Mouse (Mus musculus): ENCODE results near the gene Kctd21. TPM values are rescaled to one million over a fixed set of nuclear protein-coding genes. Genes with fewer than 3 reads are reported as not detected.

The Kctd21 gene
- polyA plus RNA-seq, 1 experiment from 2014 or later, result 4.3 TPM

DNA sequence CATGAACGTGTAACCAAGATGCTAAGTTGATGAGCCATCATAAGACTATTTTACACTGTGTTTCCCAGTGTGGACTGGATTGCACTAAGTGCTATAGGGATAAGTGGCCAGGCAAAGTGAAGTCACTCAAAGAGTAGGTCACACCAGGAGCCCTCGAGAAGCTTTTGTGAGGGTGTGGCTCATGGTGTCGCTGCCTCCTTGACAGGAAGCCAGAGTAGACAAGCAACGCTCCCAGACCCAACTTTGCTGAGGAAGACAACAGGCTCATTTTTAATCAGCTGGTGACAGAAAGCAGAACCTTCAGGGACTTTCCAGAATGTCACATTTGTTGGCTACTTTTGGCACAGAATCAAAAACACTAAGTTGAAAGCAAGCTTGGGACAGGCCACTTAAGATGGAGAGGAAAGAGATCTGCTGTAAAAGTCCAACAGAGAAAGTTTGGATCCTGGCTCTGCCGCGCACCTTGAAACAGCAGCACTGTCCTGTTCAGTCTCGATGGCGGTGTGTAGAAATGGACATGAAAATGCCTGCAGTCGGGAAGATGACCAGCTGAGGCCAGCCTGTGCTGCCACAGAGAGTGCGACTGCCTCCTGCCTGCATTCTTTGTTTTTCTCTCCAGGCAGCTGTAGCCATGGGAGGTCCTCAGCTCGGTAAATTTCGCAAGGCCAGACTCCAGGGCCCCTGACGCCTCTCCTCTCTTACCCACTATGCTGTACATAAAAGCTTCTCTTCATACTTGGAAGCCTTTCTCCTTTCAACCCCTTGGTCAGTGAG lies 23.1 kb downstream of the Kctd21 start:
- WGBS, result 46% methylated on average over 13 of the region's 13 CpGs
- Histone ChIP-seq H3K4me1 (peaks cover 8% of the 10 kb centered on the region; the same call in 1 of the 2 replicates), H3K9me3 (no peaks in the 10 kb centered on the region), H3K27ac (no peak overlapping the region), H3K4me3 (replicated peaks) (no peak overlapping the region), H3K4me2 (no peak overlapping the region), H3K9ac (no peak overlapping the region), H3K27me3 (no peaks in the 10 kb centered on the region), H3K36me3 (replicated peaks) (no peaks in the 10 kb centered on the region)
- no peak for ATAC-seq (ENCODE audit: low FRiP score)

DNA sequence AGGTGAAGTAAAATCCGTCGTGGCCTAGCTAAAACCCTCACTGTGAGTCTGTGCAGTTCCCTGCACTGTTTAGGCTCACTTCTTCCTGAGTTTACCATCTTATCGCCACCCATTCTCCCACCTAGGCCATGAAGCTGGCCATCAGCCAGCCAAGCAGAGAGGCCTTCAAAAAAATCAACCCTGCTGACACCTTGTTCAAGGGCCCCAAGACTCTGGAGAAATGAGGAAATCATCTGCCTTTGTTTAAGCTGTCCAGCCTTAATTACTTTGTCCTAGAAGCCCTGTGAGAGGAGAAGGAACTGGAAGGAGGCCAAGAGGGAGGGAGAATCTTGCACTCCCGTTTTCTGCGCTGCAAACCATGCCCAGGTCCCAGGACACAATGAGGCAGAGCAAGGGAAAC lies 24.1 kb downstream of the Kctd21 start:
- 77% methylated on average over 5 of the region's 5 CpGs for WGBS
- Histone ChIP-seq H3K9me3 (no peaks in the 10 kb centered on the region), H3K4me3 (replicated peaks) (no peak overlapping the region), H3K4me1 (peaks cover 4% of the 10 kb centered on the region; the same call in 1 of the 2 replicates), H3K9ac (no peak overlapping the region), H3K27ac (no peak overlapping the region), H3K27me3 (no peaks in the 10 kb centered on the region), H3K4me2 (no peak overlapping the region), H3K36me3 (replicated peaks) (no peaks in the 10 kb centered on the region)
- no peak for ATAC-seq (ENCODE audit: low FRiP score)

DNA sequence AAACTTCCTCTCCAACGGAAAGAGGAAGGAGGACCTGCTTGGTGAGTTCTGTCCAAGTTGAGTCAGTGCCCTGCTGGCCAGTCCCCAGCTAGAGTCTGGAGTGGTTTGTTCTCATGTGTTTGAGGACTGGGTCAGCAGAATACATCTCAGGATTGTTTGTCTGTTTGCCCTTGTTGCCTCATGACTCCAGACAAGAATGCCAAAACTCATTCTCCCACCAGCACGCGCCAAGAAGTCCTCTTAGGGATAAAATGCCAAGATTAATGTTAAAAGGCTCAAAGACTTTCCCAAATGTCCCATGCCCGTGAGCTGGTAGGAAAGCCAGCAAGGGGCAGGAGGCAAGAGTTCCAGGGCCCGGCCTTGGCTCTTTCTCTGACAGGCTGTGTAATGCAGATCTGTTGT lies 24.7 kb downstream of the Kctd21 start:
- 87% methylated on average over 5 of the region's 5 CpGs for WGBS
- no peaks in the 10 kb centered on the region for H3K9me3 ChIP-seq
- H3K27ac ChIP-seq, result no peak overlapping the region
- H3K36me3 ChIP-seq (replicated peaks), result no peaks in the 10 kb centered on the region
- H3K4me3 ChIP-seq (replicated peaks), result no peak overlapping the region
- no peak overlapping the region for H3K4me2 ChIP-seq
- no peak for ATAC-seq (ENCODE audit: low FRiP score)
- peaks cover 4% of the 10 kb centered on the region; the same call in 1 of the 2 replicates for H3K4me1 ChIP-seq
- H3K9ac ChIP-seq, result no peak overlapping the region
- no peaks in the 10 kb centered on the region for H3K27me3 ChIP-seq

DNA sequence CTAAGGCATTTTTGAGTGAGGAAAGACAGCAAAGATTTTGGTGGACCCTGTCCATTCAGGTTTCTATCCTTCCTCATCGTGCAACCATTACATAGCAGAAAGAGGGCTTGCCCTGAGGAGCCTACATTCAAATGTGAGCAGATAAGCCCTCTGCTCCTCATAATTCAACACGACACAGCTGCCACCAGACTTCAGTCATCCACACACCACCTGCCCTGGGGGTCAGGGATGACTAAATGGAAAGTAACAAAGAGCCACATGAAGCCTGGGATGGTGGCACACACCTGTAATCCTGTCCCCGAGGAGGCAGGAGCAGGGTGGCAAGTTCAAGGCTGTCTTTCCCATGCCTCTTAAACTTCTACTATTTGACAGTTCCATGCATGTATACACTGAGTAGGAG lies 25.7 kb downstream of the Kctd21 start:
- WGBS, result 80% methylated on average over 3 of the region's 3 CpGs
- Histone ChIP-seq H3K36me3 (replicated peaks) (no peaks in the 10 kb centered on the region), H3K9ac (no peak overlapping the region), H3K27ac (no peak overlapping the region), H3K4me1 (peaks cover 4% of the 10 kb centered on the region; the same call in 1 of the 2 replicates), H3K4me3 (replicated peaks) (no peak overlapping the region), H3K4me2 (no peak overlapping the region), H3K27me3 (no peaks in the 10 kb centered on the region), H3K9me3 (no peaks in the 10 kb centered on the region)
- no peak for ATAC-seq (ENCODE audit: low FRiP score)

DNA sequence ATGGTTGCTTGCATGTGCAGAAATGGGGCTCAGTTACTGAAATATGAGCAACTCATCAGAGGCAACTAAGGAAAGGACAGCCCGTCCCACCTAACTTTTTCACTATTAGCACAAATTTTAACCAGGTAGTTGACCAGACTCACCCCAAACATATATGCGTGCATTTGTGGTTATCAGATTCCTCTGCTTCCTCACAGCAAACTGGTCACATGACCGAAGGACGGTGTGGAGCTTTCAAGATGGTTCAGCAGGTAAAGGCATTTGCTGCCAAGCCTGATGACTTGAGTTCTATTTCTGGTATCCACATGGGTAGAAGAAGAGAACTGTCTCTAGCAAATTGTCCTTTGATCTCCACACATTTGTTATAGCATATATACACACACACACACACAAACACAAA lies 26.2 kb downstream of the Kctd21 start:
- Histone ChIP-seq H3K4me2 (no peak overlapping the region), H3K27me3 (no peaks in the 10 kb centered on the region), H3K36me3 (replicated peaks) (no peaks in the 10 kb centered on the region), H3K27ac (no peak overlapping the region), H3K9me3 (no peaks in the 10 kb centered on the region), H3K4me3 (replicated peaks) (no peak overlapping the region), H3K9ac (no peak overlapping the region), H3K4me1 (peaks cover 4% of the 10 kb centered on the region; the same call in 1 of the 2 replicates)
- WGBS, result 90% methylated on average over 4 of the region's 4 CpGs
- no peak for ATAC-seq (ENCODE audit: low FRiP score)

DNA sequence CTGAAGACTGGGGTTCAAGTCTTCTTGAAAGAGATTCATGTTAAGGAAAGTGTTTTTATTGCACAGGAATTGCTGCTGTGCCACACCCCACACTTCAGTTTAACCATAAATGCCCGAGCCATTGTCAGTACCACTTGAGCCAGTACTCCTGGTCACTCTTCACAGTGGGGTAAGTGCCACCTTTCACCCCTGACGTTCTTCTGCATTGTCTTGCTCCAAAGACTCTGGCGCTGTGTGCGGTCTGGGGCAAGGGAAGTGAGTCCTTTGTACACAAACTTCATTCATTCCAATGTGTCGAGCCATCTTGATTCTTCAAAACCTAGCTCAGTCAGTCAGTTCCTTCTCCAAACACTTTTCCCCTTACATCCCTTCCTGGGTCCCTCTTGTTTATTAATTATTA lies 28.0 kb downstream of the Kctd21 start:
- Histone ChIP-seq H3K36me3 (replicated peaks) (no peaks in the 10 kb centered on the region), H3K27me3 (no peaks in the 10 kb centered on the region), H3K9ac (no peak overlapping the region), H3K9me3 (no peaks in the 10 kb centered on the region), H3K4me2 (no peak overlapping the region), H3K4me3 (replicated peaks) (no peak overlapping the region), H3K27ac (no peak overlapping the region), H3K4me1 (peaks cover 4% of the 10 kb centered on the region; the same call in 1 of the 2 replicates)
- WGBS, result 67% methylated on average over 5 of the region's 5 CpGs
- no peak for ATAC-seq (ENCODE audit: low FRiP score)

DNA sequence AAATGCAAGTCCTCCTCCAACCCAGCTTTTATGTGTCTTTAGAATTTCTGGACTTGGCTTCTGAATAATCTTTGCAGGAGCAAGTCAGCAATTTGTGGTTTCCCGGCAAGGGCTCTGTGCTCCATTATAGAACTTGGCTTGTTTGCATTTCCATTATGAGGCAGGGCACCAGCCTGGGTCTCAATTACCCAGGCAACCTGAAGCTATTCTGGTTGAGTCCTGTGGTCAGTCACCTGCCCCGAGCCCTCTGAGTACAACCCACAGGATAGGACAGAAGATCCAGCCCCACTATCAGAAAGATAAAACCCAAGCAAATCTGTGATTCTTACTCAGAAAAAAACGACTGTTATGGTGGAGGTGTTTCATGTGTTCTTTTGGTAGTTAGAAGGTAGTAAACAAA lies 28.8 kb downstream of the Kctd21 start:
- Histone ChIP-seq H3K4me1 (no peaks in the 10 kb centered on the region), H3K27me3 (no peaks in the 10 kb centered on the region), H3K27ac (no peak overlapping the region), H3K4me2 (no peak overlapping the region), H3K4me3 (replicated peaks) (no peak overlapping the region), H3K36me3 (replicated peaks) (no peaks in the 10 kb centered on the region), H3K9ac (no peak overlapping the region), H3K9me3 (no peaks in the 10 kb centered on the region)
- 53% methylated on average over 3 of the region's 3 CpGs for whole genome bisulfite sequencing
- no peak for ATAC-seq (ENCODE audit: low FRiP score)

DNA sequence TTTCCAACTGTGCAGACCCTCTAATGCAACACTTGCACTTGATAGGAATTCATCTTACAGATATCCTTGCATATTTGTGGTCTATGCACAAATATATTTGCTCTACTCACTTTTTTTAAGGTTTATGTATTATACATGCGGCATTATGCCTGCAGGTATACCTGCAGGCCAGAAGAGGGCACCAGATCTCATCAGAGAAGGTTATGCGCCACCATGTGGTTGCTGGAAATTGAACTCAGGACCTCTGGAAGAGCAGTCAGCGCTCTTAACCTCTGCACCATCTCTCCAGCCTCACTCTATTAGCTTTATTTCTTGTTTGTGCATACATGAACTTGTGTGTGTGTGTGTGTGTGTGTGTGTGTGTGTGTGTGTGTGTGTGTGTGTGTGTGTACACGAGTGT lies 29.3 kb downstream of the Kctd21 start:
- Histone ChIP-seq H3K4me3 (replicated peaks) (no peak overlapping the region), H3K36me3 (replicated peaks) (no peaks in the 10 kb centered on the region), H3K4me2 (no peak overlapping the region), H3K4me1 (no peaks in the 10 kb centered on the region), H3K9me3 (no peaks in the 10 kb centered on the region), H3K27me3 (no peaks in the 10 kb centered on the region), H3K9ac (no peak overlapping the region), H3K27ac (no peak overlapping the region)
- WGBS, result 29% methylated on average over 4 of the region's 4 CpGs
- ATAC-seq (ENCODE audit: low FRiP score), result no peak

DNA sequence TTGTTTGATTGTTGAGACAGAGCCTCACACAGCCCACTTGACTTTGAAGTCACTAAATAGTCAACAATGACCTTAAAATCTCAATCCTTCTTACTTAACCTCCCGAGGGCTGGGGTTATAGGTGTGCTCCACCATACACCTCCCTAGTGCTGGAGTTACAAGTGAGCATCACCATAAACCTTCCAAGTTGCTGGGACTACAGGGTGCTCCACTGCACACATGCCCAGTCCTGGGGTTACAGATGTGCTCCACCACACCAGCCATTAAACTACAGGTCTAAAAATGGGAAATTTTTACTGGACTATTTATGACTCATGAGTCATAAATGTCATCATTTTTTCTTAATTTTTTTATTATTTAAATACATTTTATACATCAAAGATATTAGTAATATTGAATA lies 33.8 kb downstream of the Kctd21 start:
- Histone ChIP-seq H3K4me2 (no peak overlapping the region), H3K4me1 (peaks cover 5% of the 10 kb centered on the region), H3K9me3 (no peaks in the 10 kb centered on the region), H3K4me3 (replicated peaks) (no peak overlapping the region), H3K9ac (no peak overlapping the region), H3K27me3 (no peaks in the 10 kb centered on the region), H3K36me3 (replicated peaks) (no peaks in the 10 kb centered on the region), H3K27ac (no peak overlapping the region)
- WGBS, result 88% methylated on average over 1 of the region's 1 CpGs
- ATAC-seq (ENCODE audit: low FRiP score), result no peak

DNA sequence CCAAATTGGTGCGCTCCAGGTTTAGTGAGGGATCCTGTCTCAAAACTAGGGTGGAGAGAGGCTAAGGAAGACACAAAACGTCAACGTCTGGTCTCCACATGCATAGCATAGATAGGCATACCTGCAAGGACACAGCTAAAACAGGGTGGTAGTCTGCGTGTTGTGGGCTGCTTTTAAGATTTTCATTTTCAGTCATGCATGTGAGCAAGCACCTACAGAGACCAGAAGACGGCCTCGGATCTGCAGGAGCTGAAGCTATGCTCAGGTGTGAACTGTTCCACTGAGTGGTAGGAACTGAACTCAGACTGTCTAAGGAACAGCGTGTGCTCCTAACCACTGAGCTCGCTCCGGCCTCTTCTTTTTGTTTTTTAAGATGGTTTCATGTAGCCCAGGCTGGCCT lies 43.0 kb downstream of the Kctd21 start:
- H3K4me1 ChIP-seq, result peaks cover 16% of the 10 kb centered on the region
- no peak overlapping the region for H3K4me2 ChIP-seq
- peaks cover 55% of the 10 kb centered on the region for H3K36me3 ChIP-seq (replicated peaks)
- H3K27ac ChIP-seq, result no peak overlapping the region
- H3K4me3 ChIP-seq (replicated peaks), result no peak overlapping the region
- H3K27me3 ChIP-seq, result no peaks in the 10 kb centered on the region
- no peaks in the 10 kb centered on the region for H3K9me3 ChIP-seq
- no peak for ATAC-seq (ENCODE audit: low FRiP score)
- no peak overlapping the region for H3K9ac ChIP-seq
- 95% methylated on average over 9 of the region's 9 CpGs for WGBS

DNA sequence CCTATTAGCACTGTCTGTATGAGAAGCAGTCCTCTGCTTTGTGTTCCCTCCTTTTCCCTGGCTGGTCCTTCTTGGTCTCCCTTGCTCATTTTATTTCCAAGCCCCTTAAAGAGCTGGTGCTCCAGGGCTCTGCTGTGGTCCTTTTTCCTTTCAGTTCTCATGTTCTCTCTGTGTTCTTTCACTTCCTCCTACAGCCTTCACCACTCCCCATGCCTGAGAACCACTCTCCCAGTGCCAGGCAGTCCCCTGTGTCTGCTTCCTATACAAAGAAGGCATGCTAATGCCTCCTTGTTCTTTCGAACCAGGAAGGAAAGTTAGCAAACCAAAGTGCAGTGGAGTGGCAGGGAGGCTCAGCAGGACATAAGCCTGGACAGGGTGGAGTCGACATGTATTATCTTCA lies 43.8 kb downstream of the Kctd21 start:
- no peak for ATAC-seq (ENCODE audit: low FRiP score)
- H3K4me3 ChIP-seq (replicated peaks), result no peak overlapping the region
- 89% methylated on average over 2 of the region's 2 CpGs for WGBS
- peaks cover 61% of the 10 kb centered on the region for H3K36me3 ChIP-seq (replicated peaks)
- H3K4me1 ChIP-seq, result peaks cover 11% of the 10 kb centered on the region
- no peaks in the 10 kb centered on the region for H3K9me3 ChIP-seq
- no peak overlapping the region for H3K9ac ChIP-seq
- H3K27ac ChIP-seq, result no peak overlapping the region
- no peaks in the 10 kb centered on the region for H3K27me3 ChIP-seq
- H3K4me2 ChIP-seq, result no peak overlapping the region

DNA sequence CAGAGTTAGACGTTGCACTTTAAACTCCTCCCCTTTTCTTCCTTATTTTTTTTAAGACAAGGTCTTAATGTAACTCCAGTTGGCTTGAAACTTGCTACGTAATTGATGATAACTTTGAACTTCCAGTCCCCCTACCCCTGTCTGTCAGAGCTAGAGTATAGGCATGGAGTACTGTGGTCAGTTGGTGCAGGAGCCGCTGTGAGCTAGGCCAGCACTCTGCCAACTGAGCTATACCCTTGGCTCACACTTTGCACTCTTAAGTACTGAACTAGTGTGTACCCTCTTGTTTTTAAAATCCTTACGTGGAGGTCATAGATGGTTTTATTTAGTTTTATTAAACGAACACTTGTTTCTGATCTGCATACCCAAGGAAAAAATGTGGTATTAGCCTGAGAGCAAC lies 47.2 kb downstream of the Kctd21 start:
- H3K27me3 ChIP-seq, result no peaks in the 10 kb centered on the region
- peaks cover 88% of the 10 kb centered on the region for H3K36me3 ChIP-seq (replicated peaks)
- H3K4me1 ChIP-seq, result no peaks in the 10 kb centered on the region
- no peak overlapping the region for H3K4me2 ChIP-seq
- ATAC-seq (ENCODE audit: low FRiP score), result no peak
- 94% methylated on average over 5 of the region's 5 CpGs for WGBS
- no peak overlapping the region for H3K9ac ChIP-seq
- no peaks in the 10 kb centered on the region for H3K9me3 ChIP-seq
- H3K4me3 ChIP-seq (replicated peaks), result no peak overlapping the region
- H3K27ac ChIP-seq, result no peak overlapping the region

DNA sequence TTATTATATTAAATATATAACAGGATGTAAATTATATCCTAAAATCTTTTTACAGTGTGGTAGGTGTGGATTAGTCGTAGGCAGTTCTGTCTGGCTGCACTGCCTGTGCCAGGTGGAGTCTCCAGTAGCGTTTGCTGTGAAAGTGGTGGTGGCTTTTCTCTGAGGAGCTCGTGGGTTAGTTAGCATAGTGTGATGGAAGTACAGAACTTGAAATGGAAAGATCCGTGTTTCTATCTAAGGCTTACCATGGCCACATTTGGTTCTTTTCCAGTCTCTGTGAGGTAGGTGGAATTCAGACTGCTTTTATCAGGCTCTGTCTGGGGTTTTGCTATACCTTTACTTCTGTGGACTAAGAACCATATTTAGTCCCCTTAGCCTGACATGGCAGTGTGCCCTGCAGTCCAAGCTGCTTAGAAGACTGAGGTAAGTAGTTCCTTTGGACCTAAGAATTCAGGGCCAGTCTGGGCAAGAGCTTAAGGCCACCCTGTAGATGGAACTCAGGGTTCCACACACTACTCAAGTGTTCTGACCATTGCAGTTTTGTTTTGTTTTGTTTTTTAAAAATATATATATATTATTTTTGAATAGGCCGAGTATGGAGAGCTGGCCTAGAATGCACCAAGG lies 48.5 kb downstream of the Kctd21 start:
- no peak for ATAC-seq (ENCODE audit: low FRiP score)
- Histone ChIP-seq H3K4me3 (replicated peaks) (no peak overlapping the region), H3K9ac (no peak overlapping the region), H3K4me1 (no peaks in the 10 kb centered on the region), H3K27ac (no peak overlapping the region), H3K36me3 (replicated peaks) (peaks cover 88% of the 10 kb centered on the region), H3K4me2 (no peak overlapping the region), H3K9me3 (no peaks in the 10 kb centered on the region), H3K27me3 (no peaks in the 10 kb centered on the region)
- 93% methylated on average over 5 of the region's 5 CpGs for WGBS
